Mouse (Mus musculus): Measurements from ENCODE around the gene Itgav.

Itgav gene

GRCm38 (mm10) chr2:83683731-83684519, 40.3 kb upstream of the Itgav start:
- peaks cover 24% of the 10 kb centered on the region for H3K9me3 ChIP-seq (ENCODE audit: low read length)
- H3K4me3 ChIP-seq (replicated peaks; ENCODE audit: low read length), result no peak overlapping the region
- TF ChIP-seq POU5F1 (IDR thresholded peaks at IDR 0.05; ENCODE audit: borderline replicate concordance, low read length) (no peak), CTCF (conservative IDR thresholded peaks at IDR 0.05; ENCODE audit: low read length) (no peak), NANOG (IDR thresholded peaks at IDR 0.05; ENCODE audit: borderline replicate concordance, low read length) (no peak)
- no peaks in the 10 kb centered on the region for H3K27me3 ChIP-seq (ENCODE audit: insufficient read depth, low read length)
- peaks cover 6% of the 10 kb centered on the region for H3K4me1 ChIP-seq (replicated peaks; ENCODE audit: low read depth, low read length)
- peaks cover 11% of the 10 kb centered on the region; the same call in 1 of the 2 replicates for H3K36me3 ChIP-seq (ENCODE audit: insufficient read depth, low read length)

- TF ChIP-seq POU5F1 (IDR thresholded peaks at IDR 0.05; ENCODE audit: borderline replicate concordance, low read length), result no peak
- Histone ChIP-seq H3K9me3 (ENCODE audit: low read length) (peaks cover 31% of the 10 kb centered on the region), H3K4me3 (replicated peaks; ENCODE audit: low read length) (no peak overlapping the region), H3K27me3 (ENCODE audit: insufficient read depth, low read length) (no peaks in the 10 kb centered on the region), H3K4me1 (replicated peaks; ENCODE audit: low read depth, low read length) (peaks cover 6% of the 10 kb centered on the region), H3K36me3 (ENCODE audit: insufficient read depth, low read length) (peaks cover 12% of the 10 kb centered on the region; the same call in 1 of the 2 replicates)
These were observed 39.5 kb upstream of the Itgav start for GRCm38 (mm10) chr2:83684691-83685090.

- TF ChIP-seq NANOG (IDR thresholded peaks at IDR 0.05; ENCODE audit: borderline replicate concordance, low read length) (no peak), POU5F1 (IDR thresholded peaks at IDR 0.05; ENCODE audit: borderline replicate concordance, low read length) (no peak), CTCF (conservative IDR thresholded peaks at IDR 0.05; ENCODE audit: low read length) (no peak)
- Histone ChIP-seq H3K4me3 (replicated peaks; ENCODE audit: low read length) (no peak overlapping the region), H3K36me3 (ENCODE audit: insufficient read depth, low read length) (peaks cover 12% of the 10 kb centered on the region; the same call in 1 of the 2 replicates), H3K9me3 (ENCODE audit: low read length) (peaks cover 33% of the 10 kb centered on the region), H3K27me3 (ENCODE audit: insufficient read depth, low read length) (no peaks in the 10 kb centered on the region), H3K4me1 (replicated peaks; ENCODE audit: low read depth, low read length) (peaks cover 40% of the 10 kb centered on the region)
These were observed 33.8 kb upstream of the Itgav start for GRCm38 (mm10) chr2:83690372-83690771.

- Histone ChIP-seq H3K4me3 (replicated peaks; ENCODE audit: low read length) (peak overlapping the region; percentile 66), H3K9me3 (ENCODE audit: low read length) (peaks cover 19% of the 10 kb centered on the region), H3K27me3 (ENCODE audit: insufficient read depth, low read length) (no peaks in the 10 kb centered on the region), H3K36me3 (ENCODE audit: insufficient read depth, low read length) (peaks cover 10% of the 10 kb centered on the region; the same call in 1 of the 2 replicates), H3K4me1 (replicated peaks; ENCODE audit: low read depth, low read length) (peaks cover 40% of the 10 kb centered on the region)
- TF ChIP-seq CTCF (conservative IDR thresholded peaks at IDR 0.05; ENCODE audit: low read length) (no peak), NANOG (IDR thresholded peaks at IDR 0.05; ENCODE audit: borderline replicate concordance, low read length) (peak; percentile 43; the same call in 1 of the 2 replicates), POU5F1 (IDR thresholded peaks at IDR 0.05; ENCODE audit: borderline replicate concordance, low read length) (no peak)
These were observed 31.3 kb upstream of the Itgav start for GRCm38 (mm10) chr2:83692651-83693545.

- Histone ChIP-seq H3K36me3 (ENCODE audit: insufficient read depth, low read length) (no peaks in the 10 kb centered on the region), H3K4me1 (replicated peaks; ENCODE audit: low read depth, low read length) (peaks cover 40% of the 10 kb centered on the region), H3K9me3 (ENCODE audit: low read length) (peaks cover 8% of the 10 kb centered on the region), H3K4me3 (replicated peaks; ENCODE audit: low read length) (no peak overlapping the region), H3K27me3 (ENCODE audit: insufficient read depth, low read length) (no peaks in the 10 kb centered on the region)
- TF ChIP-seq POU5F1 (IDR thresholded peaks at IDR 0.05; ENCODE audit: borderline replicate concordance, low read length), result no peak
- TF ChIP-seq NANOG (IDR thresholded peaks at IDR 0.05; ENCODE audit: borderline replicate concordance, low read length), result no peak
- no peak for TF ChIP-seq CTCF (conservative IDR thresholded peaks at IDR 0.05; ENCODE audit: low read length)
These were observed 30.1 kb upstream of the Itgav start for GRCm38 (mm10) chr2:83694061-83694460.

- Histone ChIP-seq H3K27me3 (ENCODE audit: insufficient read depth, low read length) (no peaks in the 10 kb centered on the region), H3K9me3 (ENCODE audit: low read length) (no peaks in the 10 kb centered on the region)
- TF ChIP-seq POU5F1 (IDR thresholded peaks at IDR 0.05; ENCODE audit: borderline replicate concordance, low read length) (no peak), NANOG (IDR thresholded peaks at IDR 0.05; ENCODE audit: borderline replicate concordance, low read length) (no peak), CTCF (conservative IDR thresholded peaks at IDR 0.05; ENCODE audit: low read length) (no peak)
These were observed 28.6 kb upstream of the Itgav start for GRCm38 (mm10) chr2:83695345-83696247.

GRCm38 (mm10) chr2:83698484-83698883, 25.7 kb upstream of the Itgav start:
- no peak for TF ChIP-seq NANOG (IDR thresholded peaks at IDR 0.05; ENCODE audit: borderline replicate concordance, low read length)
- peak; percentile 47 for TF ChIP-seq CTCF (conservative IDR thresholded peaks at IDR 0.05; ENCODE audit: low read length)
- no peaks in the 10 kb centered on the region for H3K36me3 ChIP-seq (ENCODE audit: insufficient read depth, low read length)
- H3K27me3 ChIP-seq (ENCODE audit: insufficient read depth, low read length), result no peaks in the 10 kb centered on the region
- H3K4me1 ChIP-seq (replicated peaks; ENCODE audit: low read depth, low read length), result peaks cover 23% of the 10 kb centered on the region
- no peak overlapping the region for H3K4me3 ChIP-seq (replicated peaks; ENCODE audit: low read length)
- no peaks in the 10 kb centered on the region for H3K9me3 ChIP-seq (ENCODE audit: low read length)

More at GRCm38 (mm10) chr2:83695345-83696247, 28.6 kb upstream of the Itgav start:
- peaks cover 40% of the 10 kb centered on the region for H3K4me1 ChIP-seq (replicated peaks; ENCODE audit: low read depth, low read length)
- no peak overlapping the region for H3K4me3 ChIP-seq (replicated peaks; ENCODE audit: low read length)
- H3K36me3 ChIP-seq (ENCODE audit: insufficient read depth, low read length), result no peaks in the 10 kb centered on the region

All from E14TG2a.4 (cell line).